Mouse (Mus musculus) frontal cortex, adult (tissue): Measurements from ENCODE around the gene Rhob.
"Not testable (repeated sequence)": the region's sequence is repeated elsewhere in the genome, so short reads cannot be mapped to it uniquely, and the experiment has no call there.

Experiments used
- ATAC-seq: cut with Nextera tagmentation; 2 replicates; pipeline ENCODE4 v1.9.2; 2017; ENCODE audit warnings: mild to moderate bottlenecking, moderate library complexity, mixed read lengths; ENCODE audit not compliant: low TSS enrichment

Rhob gene

DNA sequence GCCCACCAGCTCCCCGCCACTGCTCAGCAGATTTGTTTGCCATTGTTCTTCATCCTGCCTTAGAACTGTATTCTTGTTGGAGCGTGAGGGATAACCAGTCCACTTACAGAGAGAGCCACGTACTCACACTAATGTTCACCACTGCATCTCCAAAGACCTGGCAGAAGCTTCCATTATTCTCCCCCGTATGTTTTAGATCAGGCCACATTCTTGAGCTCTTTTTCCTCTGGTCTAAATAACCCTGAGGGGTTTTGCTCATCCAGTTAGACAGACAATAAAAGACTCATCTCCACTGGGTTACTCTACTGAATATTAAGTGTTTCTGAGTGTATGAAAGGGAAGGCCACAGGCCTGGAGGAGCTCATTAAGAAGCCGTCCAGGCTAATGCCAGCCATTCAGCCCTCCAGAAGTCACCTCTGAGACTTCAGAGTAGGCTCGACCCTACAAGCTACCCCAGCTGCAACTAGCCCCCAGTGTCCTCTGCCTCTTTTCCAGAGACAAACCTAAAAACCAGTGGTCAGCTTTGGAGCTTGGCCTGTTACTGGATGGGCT, 24.9 kb downstream of the Rhob start:
- ATAC-seq, result no peak

DNA sequence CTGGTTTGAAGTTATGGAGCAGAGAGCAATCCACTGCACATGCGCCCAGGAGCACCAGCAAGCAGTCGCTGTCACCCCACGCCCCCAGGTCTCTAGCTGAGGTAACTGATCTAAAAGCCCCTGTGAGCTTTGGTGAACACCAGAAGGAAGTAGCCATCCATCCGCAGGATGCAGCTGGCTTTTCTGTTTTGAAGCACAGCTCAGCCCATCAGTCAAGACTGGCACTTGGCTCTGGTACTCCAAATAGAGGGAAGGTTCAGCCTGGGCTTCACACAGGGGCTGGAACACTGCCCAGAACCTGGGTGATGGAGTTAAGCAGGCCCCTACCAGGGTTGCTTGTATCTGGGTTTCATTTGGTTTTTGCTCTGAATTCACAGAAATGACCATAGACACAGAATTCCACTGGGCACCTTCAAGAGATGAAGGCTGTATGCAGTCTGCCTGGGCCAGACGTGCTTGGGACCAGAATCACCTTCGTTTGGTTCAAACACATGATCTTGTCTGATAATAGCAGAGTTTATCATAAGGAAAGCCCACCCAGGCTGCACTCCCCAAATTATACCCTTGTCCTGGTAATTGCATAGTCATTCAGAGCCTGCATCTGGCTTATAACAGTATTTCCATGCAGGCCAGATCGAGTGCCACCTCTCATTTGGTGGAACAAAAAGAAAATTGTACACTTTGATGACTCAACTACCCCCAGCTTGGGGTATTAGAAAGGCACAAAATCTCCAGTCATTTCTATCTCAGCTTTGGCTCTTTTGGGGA, 27.0 kb downstream of the Rhob start:
- no peak for ATAC-seq

DNA sequence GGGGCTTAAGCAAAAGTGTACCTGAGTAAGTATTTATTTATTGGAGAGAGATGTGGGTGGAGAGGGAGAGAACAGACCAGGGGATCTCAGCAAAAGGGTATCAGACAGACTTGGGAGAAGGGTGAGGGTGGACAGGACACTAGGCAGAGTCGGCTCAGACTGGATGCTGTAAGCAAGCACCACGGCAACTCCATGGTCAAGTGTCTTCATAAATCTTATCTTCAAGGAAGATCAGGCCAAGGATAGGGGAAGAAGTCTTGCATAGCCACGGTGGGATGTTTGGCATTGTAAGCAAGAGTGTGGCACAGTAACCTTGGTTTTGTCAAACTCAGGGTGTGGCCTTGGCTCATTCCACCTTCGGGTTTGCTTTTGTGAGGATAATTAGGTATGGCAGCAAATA, 27.8 kb downstream of the Rhob start:
- no peak for ATAC-seq

DNA sequence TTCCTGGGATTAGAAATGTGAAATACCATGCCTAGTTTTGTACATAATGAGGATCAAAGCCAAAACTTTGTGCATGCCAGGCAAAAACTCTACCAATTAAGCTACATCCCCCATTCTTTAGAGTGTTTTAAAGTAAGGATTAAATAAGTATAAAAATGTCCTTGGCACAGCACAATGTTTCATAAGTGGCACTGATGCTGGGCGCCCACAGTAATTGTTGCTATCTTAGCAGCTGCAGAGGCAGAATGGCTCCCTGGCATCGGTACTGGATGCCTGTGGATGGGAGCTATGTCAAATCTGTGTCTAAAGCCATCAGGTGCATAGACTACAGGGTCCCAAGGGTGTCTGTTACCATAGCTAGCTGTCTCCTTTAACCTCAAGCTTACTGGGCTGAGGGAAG, 28.8 kb downstream of the Rhob start:
- ATAC-seq, result peak; percentile 76

DNA sequence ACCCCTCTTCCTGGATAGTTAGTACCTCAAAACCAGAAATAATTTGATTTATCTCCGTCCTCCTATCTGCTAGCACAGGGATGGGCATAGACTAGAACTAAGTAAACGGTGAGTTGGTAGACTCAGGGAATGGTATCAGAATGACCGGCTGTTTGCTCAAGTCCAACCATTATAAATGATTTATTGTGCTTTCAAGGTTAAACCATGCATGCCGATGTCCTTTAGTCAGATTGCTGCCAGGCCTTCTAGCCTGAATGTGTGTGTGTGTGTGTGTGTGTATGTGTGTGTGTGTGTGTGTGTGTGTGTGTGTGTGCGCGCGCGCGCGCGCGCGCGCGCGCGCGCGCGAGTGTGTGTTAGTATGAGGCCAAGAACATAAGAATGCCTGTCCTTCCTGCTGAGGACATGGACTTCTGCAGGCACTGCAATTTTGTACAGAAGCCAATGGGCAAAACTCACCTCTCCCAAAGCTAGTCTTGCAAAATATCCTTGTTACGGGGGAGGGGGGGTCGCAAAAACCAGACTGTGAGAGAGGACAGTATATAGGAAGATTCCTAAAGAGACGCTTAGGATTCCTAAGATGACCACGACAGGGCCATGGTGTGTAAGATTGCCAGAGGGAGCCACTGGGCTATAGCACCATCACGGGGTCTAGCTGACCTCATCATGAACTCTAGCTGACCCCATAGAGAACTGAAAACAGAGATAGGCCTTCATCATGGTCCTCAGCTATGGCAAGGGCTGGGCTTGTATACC, 29.9 kb downstream of the Rhob start:
- ATAC-seq, result no peak

DNA sequence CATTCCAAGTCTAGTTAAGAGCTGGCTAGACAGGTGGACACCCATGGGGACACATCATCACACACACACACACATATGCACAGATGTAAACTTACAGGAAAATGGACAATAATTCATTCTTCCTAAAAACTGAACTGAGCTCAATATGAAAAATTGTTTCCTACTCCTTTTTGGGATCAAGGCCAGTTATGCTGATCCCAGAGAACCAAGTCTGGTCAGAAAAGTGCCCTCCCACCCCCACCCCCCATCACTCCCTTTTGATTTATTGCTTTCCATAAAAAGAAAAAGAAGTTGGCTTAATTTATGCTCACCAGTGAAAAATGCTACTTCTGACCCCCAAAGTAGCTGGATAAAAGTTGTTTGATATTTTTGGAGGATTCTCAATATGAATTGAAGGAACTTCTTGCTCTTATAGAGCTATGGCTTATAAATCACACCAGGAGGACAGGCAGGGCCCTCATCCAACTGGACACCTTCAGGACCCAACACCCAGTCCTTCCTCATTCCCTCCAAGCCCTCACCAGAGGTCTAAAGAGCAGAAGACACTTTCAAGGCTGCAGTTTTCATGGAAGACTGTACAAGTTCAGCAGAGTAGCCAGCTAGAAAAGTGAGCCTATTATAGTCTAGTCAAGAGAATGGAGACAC, 31.5 kb downstream of the Rhob start:
- ATAC-seq, result no peak

DNA sequence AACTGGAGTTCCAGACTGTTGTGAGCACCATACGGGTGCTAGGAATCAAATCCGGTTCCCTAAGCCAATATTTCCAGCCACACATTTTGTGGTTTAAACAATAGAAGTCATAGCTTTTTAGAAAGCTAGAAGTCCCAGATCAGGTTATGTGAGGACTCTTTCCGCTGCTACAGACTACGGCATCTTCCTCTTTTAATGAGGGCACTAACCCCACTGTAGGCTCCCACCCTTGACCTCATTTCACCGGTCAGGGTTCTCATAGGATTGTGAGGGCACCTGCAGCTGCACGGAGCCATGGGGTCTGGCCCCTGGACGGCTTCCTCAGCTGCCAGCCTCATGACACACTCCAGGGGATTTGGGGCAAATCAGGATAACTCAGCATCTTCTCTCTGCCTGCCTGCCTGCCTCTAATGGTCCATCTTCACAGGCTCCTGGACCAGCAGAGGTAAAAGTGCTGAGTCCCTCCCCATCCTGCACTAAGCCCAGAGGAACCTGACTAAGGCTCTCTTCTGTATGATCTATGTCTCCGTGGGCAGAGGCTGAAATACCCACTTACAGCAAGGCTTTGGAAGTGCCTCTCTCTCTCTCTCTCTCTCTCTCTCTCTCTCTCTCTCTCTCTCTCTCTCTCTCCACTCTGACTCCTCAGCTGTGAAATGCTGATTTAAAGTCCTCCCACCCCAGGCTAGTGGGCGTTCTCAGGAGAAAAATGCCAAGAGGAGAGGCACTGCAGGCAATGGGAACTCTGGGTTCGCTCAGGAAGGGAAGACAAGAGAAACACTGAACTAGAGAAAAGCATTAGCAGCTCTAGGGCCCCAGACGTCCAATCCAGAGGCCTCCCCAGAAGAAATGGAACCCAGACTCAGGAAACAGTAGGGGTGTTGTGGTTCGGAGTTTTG, 32.5 kb downstream of the Rhob start:
- peak; percentile 51 for ATAC-seq

DNA sequence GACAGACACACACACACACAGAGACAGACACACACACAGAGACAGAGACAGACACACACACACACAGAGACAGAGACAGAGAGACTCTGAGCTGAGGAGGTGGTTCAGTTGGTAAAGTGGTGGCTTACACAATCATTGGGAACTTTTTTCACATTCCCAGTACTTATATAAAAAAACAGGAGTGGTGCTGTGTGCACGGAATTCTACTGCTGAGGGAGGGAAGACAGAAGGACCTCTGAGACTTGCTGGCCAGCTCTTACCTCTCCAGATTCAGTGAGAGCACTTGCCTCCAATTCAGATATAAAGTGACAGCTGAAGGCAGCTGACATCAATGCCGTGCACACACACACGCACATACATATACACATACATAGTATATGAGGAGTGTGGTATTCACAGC, 34.1 kb downstream of the Rhob start:
- ATAC-seq, result peak; percentile 33

DNA sequence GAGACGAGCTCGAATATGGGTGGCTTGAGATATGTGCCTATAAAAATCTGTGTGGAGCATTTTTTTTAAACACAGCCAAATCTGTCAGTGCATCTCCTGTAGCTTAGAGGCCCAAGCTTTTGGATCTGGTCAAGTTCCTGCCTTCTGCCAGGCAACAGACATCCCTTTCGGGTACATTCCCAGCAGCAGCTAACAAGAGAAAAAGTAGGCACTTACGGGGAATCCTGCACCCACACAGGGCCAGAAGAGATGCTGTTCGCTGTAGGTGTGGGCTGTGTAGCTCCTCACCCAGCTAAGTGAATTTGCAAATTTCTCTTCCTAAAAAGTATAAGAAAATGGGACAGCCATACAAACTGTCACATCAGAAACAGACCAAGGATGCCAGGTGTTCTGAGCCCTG, 34.8 kb downstream of the Rhob start:
- ATAC-seq, result peak; percentile 73

DNA sequence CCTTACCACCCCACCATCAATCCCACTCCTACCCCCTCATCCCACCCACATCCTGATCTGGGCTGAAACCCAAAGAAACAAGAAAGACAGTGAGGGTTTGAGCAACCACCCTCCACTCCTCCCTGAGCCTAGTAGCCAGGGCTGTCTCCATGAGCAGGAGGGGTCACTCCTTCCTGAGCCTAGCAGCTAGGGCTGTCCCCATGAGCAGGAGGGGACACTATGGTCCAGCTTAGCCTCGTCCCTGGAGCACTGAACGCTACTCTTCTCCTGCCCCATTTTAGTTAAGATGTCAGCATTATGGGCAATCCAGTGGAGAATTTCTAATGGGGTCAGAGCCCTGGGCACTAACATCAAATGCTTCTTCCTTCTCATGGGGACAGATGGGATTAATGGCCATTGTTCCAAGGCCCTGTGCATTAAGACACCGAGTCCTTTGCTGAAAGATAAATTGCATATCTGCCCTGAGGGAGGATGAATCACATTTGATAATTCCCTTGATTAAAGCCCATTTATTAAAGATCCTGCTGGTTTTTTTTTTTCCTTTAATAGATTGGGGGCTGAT, 36.1 kb downstream of the Rhob start:
- no peak for ATAC-seq

DNA sequence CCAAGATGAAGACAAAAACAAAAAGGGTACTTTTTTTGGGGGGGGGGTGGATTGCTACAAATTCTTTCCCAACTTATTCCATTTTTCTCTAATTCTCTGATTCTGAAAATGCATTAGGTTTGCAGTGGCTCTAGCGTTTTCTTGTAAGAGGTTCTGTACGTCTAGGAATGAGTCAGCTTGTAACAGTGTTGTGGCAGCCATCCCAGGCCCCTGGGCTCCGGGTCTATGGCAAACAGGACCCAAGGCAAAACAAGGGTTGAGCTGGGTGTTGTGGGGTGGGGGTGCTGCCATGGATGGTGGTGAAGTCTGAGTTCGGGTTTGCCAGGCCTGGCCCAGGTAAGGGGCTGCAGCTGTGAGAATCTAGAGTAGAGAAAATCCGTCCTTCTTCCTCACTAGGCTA, 37.3 kb downstream of the Rhob start:
- ATAC-seq, result no peak

DNA sequence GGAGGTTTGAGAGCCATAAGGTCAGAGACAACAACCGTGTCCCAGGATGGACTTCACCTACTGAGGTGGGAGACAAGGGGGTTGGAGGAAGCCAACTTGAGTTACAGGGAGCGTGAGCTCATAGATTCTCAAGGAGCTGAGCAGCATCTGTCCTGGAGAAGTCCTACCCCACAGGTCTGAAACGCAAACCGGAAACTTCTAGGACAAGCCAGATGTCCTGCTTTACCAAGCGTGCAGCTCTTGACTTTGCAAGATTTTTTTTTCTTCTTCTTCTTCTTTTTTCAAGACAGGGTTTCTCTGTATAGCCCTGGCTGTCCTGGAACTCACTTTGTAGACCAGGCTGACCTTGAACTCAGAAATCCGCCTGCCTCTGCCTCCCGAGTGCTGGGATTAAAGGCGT, 38.2 kb downstream of the Rhob start:
- ATAC-seq, result not testable (repeated sequence)

DNA sequence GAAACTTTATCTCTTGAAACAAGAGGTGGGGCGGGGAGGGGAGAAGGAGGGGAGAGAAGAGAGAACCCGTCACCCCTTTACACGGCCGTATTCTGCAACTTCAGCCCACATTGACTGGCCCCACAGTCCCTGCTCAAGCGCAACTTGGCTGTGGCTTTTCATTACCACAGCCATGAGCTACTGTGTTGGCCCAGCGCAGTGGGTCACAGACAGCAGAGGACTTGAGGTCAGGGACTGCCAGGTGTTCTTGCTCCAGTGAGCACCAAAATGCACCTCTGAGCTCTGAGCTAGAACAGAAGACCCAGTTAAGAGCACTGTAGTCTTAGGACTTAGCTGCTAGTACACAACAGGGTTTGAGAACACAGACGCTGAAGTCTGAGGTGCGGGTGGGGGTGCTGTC, 41.4 kb downstream of the Rhob start:
- ATAC-seq, result no peak

DNA sequence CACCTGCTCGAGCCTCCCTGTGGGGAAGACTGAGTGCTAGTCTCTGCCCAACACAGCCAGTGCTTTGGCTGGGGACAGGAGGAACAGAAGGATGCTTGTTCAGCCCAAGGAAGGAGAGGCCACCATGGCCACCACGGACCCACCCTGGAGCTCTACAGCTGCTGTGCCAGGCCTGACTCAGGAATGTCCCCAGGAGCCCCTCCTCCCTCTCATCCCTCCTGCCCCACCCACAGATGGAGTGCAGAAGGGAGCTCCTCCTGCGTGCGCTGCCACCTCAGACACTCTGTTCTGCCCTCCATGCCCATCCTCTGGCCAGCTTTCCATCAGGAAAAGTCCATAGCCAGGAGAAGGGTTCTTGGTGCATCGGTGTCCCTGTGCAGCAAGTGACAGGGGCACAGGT, 42.8 kb downstream of the Rhob start:
- ATAC-seq, result no peak

DNA sequence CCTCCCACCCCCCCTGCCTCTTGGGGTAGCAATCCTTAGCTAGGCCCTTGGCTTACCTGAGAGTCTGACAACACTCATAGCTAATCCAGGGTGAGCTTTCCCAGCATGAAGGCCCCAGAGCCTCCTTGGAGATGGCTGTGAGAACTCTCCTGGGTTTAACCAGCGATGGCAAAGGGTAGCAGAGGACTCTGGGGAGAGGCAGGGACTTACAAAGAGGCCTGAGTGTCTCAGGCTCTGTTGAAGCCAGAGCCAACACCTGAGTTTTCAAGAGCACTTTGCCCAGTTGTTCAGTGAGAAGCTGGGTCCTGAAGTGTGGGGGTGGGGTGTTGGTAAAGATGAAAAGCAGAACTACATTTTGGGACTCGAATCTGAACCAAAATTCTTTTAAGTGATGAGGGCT, 44.8 kb downstream of the Rhob start:
- no peak for ATAC-seq

DNA sequence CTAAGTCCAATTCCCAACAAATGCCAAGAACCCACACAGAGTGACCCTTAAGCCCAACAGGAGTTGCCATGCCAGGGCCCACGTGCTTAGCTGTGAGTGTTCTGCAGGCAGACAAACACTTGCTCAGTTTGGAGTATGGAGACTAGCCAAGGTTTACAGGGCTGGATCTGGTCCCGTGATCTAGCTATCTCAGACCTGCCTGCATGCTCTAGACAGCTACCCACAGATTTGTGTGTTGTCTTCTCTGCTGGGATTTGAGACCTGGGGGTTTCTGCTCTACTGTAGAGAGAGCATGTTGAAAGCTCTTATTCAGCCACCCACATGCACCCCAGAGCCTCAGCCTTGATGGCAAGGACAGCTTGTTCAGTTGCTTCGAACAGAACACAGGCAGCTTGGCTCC, 45.3 kb downstream of the Rhob start:
- peak; percentile 26 for ATAC-seq

DNA sequence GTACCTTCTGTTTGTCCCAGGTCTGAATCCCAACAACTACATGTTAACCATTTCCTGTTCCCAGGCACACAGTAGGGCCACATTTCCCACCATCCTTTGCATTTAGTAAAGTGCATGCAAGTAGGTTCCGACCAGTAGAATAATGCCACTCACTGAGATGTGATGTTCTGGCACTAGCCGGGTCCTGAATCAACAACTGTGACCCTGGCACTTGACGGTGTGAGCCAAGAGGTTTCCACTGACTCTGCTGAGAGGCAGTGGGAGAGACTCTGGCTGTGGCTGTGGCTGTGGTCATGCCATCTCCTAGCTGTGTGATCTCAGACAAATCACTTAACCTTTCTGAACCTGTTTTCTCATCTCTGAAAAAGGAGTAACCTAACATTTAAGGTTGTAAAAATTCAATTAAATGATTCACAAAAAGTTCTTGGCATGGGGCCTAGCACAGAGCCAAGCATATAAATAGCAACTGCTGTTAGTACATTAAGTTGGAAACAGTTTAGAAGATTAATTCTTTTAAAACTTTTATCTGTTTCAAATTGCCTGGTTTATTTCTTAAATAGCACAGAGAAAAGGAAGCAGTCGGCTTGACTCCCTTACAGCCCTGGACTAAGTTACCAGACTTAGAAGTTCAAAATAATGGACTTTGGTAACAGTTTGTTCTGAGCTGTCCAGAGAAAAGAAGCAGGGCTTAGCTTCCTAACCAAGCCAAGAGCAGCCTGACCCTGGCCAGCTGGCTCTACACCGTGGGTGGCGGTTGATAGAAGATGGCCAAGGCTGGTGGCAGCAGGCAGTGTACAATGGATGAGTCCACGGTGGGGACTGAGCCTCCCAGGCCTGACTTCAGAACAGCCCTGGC, 46.8 kb downstream of the Rhob start:
- no peak for ATAC-seq

DNA sequence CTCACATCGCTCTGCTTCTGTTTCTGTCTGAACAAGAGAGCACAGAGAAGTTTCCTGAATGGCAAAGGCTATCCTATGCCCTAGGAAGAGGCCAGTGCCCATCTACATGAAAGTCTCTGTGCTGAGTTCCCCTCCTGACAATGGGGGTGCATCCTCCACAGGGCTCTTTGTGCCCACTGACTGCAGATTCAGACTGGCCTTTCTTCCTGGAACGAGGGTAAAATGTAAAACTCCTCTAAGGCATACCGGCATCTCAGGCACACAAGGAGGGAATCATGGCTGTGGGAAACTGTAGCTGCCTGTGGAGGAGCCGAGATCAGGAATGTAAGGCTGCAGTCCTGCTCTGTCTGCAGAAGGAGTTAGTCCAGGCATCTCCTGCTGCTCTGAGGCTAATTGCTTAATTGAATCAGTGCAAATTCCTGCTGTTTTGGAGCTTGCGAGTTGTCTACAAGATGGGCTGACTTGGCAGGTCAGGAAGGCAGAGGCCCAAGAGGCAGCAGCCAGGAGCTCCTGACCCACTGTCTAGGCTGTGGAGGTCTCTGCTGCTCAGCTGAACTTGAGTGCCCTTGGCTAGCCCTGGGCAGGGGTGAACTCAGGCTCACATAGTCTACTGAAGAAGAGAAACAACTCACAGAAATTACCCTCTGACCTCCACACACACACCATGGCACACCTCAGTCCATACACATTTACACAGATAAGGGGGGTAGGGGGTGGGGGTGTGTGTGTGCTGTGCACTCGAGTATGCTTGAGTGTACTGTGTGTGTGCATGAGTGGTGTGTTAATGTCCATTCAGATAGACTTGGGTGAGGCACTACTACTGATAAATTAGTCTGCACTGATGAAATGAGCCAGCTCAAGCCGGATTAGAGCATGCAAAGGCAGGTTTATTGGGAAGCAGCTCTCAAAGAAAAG, 48.0 kb downstream of the Rhob start:
- no peak for ATAC-seq

DNA sequence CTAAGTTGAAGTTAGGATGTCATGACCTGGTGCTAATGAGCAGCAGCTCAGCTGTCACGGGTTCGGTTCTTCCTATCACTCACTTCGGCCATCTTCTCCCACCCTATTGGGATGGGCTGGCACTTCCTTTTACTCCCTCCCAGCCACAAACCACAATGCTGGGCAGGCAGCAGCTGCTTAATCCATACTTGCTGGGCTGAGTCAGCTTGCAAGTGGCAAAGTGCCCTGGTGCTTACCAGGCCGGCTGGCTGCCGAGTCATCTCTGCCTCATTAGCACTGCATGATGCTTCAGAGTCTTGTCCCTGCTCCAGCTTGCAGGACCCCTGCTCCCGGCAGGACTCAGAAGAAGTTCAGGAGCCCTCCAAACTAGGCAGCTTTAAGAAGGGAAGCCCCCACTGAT, 49.2 kb downstream of the Rhob start:
- peak; percentile 53 for ATAC-seq
